Mouse (Mus musculus): Measurements from ENCODE around the gene Gpr88.

DNA sequence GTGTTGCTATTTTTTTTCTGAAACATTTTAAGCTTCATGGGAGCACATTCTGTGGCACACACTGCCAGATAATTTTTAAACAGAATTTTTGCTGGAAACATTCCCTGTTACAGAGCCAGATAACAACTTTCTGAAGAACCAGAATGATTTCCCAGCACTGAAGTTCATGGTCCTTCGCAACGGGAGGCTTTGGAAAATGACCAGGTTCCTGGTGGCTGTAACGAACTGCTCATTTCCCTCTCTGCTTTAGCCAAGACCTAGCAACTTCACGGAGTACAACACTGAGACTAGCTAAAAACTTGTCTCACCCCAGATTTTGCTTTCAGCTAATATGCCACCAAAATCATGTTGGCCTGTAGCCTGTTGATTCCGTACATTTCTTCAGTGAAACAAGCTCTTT, 9.8 kb upstream of the Gpr88 start:
- TF ChIP-seq CTCF (IDR thresholded peaks at IDR 0.05; ENCODE audit: low read depth) (no peak), EP300 (IDR thresholded peaks at IDR 0.05; ENCODE audit: low read depth) (no peak)
